Mouse (Mus musculus) left cerebral cortex, adult 18-20 months (tissue): ENCODE measurements around the gene Tsks. TPM values are rescaled to one million over a fixed set of nuclear protein-coding genes. Genes with fewer than 3 reads are reported as not detected.
A peak's percentile ranks its signal among the peaks of the same experiment; 100 is the strongest.

Source experiments
- DNase-seq, 2 experiments: peaks; one replicate each; pipeline ENCODE4 v3.0.0; 2021 to 2022; ENCODE audit warnings: low spot score in 2 of 2, mixed read lengths in 1 of 2
- total RNA-seq, 2 experiments: library from RNA; stranded (reverse); gene quantifications; 2 replicates each; pipeline ENCODE4 v1.2.3; 2021

Gene Tsks
- total RNA-seq, 2 experiments from 2014 or later = 1.7 to 3.0 TPM

- DNase-seq = no peak
These were observed 4.3 kb upstream of the Tsks start for GRCm38 (mm10) chr7:44938680-44939079.

DNA sequence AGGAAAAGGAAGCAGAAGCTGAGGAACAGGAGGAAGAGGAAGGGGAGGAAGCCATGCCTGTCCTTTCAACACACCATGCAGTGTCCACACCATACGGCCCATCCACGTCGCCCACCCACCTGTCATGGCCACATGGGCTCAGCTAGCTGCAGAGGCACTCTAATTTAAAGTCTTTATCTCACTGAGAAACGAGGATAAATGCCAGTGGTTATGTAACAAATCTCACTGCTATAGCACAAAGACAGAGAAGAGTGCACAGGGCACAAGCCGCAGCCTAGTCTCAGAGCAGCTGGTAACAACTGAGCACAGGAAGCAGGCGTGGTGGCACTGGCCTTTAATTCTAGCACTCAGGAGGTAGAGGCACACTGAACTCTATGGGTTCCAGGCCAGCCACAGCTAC is 6.9 kb downstream of the Tsks start:
- no peak for DNase-seq

DNA sequence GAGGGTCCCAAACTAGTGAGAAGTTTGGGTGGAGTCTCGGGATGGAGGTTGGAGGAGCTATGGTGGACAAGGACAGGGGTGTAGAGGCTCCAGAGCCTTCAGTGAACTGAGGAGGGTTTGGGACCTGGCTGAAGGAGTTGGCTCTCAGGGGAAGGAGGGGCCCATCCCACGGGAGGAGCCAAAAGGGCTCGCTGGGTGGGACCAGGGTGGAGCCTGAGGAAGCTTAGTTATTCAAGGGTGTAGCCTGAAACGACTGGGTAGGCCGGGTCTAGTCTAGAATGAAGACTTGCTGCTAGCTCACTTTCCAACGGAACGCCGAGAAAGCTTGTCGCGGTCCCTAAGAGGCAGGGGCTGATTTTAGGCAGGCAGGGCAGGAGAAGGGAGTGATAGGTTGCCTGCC is 9.0 kb downstream of the Tsks start:
- no peak for DNase-seq

DNA sequence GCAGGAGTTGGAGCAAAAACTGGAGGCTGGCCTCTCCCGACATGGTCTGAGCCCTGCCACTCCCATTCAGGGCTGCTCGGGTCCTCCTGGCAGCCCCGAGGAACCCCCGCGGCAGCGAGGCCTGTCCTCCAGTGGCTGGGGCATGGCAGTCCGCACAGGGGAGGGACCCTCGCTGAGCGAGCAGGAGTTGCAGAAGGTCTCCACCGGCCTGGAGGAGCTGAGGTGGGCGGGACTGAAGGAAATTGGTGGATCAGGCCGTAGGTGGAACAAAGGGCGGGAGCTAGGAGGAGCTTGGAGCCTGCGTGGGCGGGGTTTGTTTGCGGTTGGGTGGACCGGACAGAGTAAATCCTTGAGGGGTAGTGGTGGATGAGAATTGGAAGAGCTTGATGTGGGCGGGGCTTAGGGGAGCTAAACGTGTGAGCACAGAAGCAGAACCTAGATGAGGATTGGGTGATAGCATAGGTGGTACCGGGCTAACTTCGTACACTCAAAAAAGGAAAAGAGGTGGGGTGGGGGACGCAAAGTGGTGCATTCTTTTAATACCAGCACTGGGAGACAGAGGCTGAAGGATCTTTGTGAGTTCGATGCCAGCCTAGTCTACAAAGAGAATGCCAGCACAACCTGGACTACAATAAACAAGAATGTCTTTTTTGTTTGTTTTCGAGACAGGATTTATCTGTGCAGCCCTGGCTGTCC is 9.8 kb downstream of the Tsks start:
- DNase-seq = peak; percentile 85 to 88

DNA sequence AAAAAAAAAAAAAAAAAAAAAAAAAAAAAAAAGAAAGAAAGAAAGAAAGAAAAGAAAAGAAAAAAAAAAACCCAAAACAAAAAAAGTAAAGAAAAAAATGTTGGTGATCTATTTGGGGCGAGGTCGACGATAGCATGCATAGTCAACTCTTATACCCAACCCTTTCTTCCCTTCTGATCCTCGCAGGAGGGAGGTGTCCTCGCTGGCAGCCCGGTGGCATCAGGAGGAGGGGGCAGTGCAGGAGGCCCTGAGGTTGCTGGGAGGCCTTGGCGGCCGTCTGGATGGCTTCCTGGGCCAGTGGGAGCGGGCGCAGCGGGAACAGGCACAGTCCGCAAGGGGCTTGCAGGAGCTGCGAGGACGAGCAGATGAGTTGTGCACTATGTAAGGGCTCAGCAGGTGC is 10.6 kb downstream of the Tsks start:
- peak in 1 of 2 experiments; percentile 1 for DNase-seq

DNA sequence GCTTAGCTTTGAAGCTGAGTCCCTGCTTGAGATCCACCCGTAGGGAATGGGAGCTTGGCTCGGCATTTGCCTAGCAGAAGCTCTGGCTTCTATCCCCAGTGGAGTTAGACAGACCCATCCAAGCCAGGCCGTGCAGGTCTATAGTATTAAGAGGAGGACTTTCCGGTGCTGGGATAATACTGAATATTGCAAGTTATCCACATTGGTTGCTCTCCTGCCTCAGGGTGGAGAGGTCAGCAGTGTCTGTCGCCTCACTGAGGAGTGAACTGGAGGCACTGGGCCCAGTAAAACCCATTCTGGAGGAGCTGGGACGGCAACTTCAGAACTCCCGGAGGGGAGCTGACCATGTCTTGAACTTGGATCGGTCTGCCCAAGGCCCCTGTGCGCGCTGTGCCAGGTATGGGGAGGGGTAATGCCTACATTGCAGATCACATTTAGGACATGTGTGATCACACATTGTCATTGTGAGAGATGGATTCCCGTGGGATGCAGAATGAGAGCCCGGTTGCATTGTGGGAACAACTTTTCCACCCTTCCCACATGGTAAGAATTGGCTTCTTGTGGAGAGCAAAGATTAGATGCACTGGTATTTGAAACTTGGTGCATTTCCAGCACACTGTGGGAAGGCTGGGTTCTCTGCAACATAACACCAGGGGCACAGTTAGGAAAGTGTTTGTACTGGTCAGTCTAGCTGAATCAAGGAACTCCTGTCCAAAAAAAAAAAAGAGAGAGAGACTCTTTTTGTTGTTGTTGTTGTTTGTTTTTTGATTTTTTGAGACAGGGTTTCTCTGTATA is 11.3 kb downstream of the Tsks start:
- DNase-seq = no peak

DNA sequence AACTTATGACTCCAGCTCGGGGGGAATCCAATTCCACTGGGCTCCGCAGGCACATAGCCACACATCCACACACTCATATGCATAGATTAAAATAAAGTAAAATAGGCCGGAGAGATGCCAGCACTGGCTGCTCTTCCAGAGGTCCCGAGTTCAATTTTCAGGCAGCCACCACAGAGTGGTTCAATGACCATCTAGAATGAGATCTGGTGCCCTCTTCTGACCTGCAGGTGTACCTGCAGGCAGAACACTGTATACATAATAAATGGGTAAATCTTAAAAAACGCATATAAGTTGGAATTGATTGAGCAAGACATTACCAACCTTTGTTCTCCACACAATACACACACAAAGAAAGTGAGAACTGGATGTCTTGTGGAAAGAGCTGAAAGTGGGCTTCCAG is 12.6 kb downstream of the Tsks start:
- no peak for DNase-seq

GRCm38 (mm10) chr7:44956266-44956665 is 13.3 kb downstream of the Tsks start:
- DNase-seq = no peak

GRCm38 (mm10) chr7:44957183-44957835 is 14.3 kb downstream of the Tsks start:
- no peak for DNase-seq

GRCm38 (mm10) chr7:44958208-44958607 is 15.2 kb downstream of the Tsks start:
- peak; percentile 46 to 50 for DNase-seq

- DNase-seq = peak in 1 of 2 experiments; percentile 2
These were observed 16.3 kb downstream of the Tsks start for GRCm38 (mm10) chr7:44959281-44959680.

DNA sequence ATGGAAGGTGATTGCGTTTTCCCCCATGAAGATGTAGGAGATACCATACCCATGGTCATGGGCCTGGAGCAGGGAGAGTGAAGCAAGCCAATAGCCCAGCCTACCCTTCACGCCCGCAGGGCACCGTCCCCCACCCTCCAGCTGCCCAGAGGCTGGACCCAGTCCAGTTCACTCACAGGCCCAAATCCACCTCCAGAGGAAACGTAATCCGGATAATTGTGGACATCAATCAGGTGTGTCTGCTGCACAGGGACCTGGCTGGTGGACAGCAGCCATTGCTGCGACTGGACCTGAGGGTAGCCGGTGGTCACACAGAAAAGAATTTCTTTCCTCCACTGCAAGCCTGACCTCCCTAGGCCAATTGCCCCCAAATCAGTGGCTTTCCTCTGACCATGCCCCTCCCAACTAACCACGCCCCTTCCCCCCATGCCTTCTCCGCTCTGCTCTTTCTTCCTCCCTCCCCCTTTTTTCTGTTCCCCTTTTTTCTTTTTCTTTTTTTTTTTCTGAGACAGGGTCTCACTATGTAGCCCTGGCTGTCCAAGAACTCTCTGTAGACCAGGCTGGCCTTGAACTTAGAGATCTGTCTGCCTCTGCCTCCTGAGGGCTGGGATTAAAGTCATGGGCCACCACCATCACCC is 17.0 kb downstream of the Tsks start:
- DNase-seq = peak; percentile 1

DNA sequence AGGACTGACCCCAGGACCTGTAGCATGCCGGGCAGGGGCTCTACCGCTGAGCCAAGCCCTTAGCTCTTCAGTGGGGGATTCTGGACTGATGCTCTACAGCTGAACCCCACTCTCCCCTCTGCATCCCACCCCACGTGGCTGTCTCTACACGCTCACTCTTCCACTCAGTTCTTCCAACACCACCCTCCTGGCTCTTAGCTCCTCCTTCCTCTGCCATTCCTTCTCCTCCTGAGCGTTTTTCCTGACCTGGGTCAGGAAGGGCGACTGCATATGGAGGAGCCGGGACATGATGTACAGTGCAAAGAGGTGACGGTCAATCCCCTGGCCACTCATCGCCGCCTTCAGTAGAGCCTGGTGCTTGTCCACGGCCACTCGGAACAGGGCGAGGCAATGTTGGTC is 17.5 kb downstream of the Tsks start:
- DNase-seq = no peak

DNA sequence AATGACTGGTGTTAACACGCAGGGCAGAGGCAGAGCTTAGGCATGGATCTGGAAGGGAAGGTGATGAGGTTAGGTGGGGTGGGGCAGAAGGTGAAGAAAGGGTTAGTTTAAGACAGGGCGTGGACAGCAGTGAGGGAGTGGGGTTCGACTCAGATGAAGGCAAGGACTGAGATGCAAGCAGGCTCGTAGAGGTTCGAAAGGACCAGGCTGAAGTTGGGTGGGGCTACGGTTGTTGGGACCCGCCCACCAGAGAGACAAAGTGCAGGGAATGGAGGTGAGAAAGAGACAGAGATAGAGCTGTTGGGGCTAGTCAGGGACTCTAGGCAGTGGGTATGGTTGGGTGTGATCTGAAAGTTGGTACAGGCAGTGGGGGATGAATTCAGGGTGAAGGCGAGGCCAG is 19.3 kb downstream of the Tsks start:
- DNase-seq = no peak

- DNase-seq = no peak
These were observed 19.8 kb downstream of the Tsks start for GRCm38 (mm10) chr7:44962831-44963230.

- no peak for DNase-seq
These were observed 22.0 kb downstream of the Tsks start for GRCm38 (mm10) chr7:44964990-44965389.

- no peak for DNase-seq
These were observed 23.0 kb downstream of the Tsks start for GRCm38 (mm10) chr7:44965975-44966374.

- DNase-seq = no peak
These were observed 23.6 kb downstream of the Tsks start for GRCm38 (mm10) chr7:44966638-44967037.

DNA sequence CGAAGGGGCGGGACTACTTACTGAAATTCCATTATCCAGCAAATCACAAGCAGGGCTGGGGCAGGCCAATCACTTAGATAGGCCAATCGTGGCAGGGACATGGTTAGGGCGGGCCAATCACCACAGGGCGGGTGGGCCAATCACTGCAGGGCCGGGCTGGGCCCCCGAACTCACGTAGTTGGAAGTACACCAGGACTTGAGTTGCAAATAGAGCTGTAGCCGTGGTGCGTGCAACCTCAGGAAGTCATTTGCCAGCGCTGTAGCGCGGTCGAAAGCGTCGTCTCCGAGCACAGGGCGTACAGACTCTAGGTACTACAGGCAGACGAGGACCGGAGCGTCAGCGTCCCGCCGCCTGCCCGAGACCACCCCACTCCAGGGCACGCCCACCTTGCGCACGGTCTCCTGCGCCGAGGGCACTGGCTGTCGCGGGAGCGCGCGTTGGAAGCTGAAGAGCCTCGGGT is 27.3 kb downstream of the Tsks start:
- DNase-seq = peak; percentile 66 to 81

DNA sequence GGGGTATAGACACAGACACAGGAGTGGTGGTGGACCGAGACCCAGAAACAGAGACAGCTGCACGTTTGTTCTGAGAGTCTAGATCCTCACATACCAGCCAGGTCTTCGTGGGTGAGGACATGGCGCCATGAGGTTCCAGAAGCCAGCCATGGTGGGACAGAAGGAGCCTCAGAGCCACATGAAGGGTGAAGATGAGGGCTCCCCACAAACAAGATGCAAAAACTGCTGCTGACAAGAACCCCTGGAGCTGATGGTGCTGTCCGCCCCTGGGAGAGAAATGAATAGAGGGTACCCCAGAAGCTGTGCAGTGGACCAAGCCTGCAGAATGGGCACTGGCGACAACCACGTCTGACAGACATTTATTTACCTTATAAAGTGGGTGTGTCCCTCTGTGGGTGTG is 28.1 kb downstream of the Tsks start:
- DNase-seq = no peak

GRCm38 (mm10) chr7:44973415-44974130 is 30.6 kb downstream of the Tsks start:
- no peak for DNase-seq
